In genomic region chr3:101163160-101163990, GRCm38 (mm10) we compare ENCODE assay signal across 10 mouse cellular contexts. TPM values are rescaled to one million over a fixed set of nuclear protein-coding genes. Genes with fewer than 3 reads are reported as not detected.
DNase-seq lines count a peak whose midpoint lies in the region; ATAC-seq lines count a peak whose summit lies in the region.
"Had no signal": no experiment of that assay in that cellular context is flagged by ENCODE, and none has a peak within 500 bp of the region (broad histone marks: within the 10 kb centered on the region; RNA-seq: fewer than 3 reads in every experiment).

No protein-coding gene starts in this region.

- no peaks in the 10 kb centered on the region for H3K36me3 ChIP-seq in embryonic facial prominence, embryonic 13.5 days
- no peaks in the 10 kb centered on the region for H3K36me3 ChIP-seq in stomach, embryonic 16.5 days (ENCODE audit: control insufficient read depth, insufficient read depth, low read length)
- H3K36me3 ChIP-seq: liver, embryonic 12.5 days had no signal

- H3K4me3 ChIP-seq in embryonic facial prominence, embryonic 13.5 days: no peak overlapping the region
- H3K4me3 ChIP-seq in stomach, embryonic 16.5 days (replicated peaks; ENCODE audit: low read length): no peak overlapping the region
- H3K4me3 ChIP-seq: liver, embryonic 12.5 days had no signal

- intact Hi-C loops in heart, postnatal 25 days (cut with DNase I): loop anchor here (2.0 to 5.0 kb wide), 2 partner anchors 51 to 131 kb away; partner anchors contain the start of gene Ptgfrn

- no peak for ATAC-seq in embryonic facial prominence, embryonic 13.5 days (ENCODE audit: insufficient number of reproducible peaks, insufficient read depth, low FRiP score, low TSS enrichment, low read depth)
- ATAC-seq in stomach, embryonic 16.5 days (ENCODE audit: insufficient read depth, low FRiP score): no peak
- ATAC-seq: liver, embryonic 12.5 days; Patski had no signal

- H3K9ac ChIP-seq in embryonic facial prominence, embryonic 13.5 days: no peak overlapping the region
- no peak overlapping the region for H3K9ac ChIP-seq in stomach, embryonic 16.5 days (ENCODE audit: low read length)
- H3K9ac ChIP-seq: liver, embryonic 12.5 days had no signal

- H3K27ac ChIP-seq in embryonic facial prominence, embryonic 13.5 days: peak overlapping the region; percentile 82; the same call in 1 of the 2 replicates
- H3K27ac ChIP-seq in stomach, embryonic 16.5 days (ENCODE audit: low read length): peak overlapping the region; percentile 7; the same call in 1 of the 2 replicates
- H3K27ac ChIP-seq: liver, embryonic 12.5 days had no signal

- no peaks in the 10 kb centered on the region for H3K27me3 ChIP-seq in embryonic facial prominence, embryonic 13.5 days
- no peaks in the 10 kb centered on the region for H3K27me3 ChIP-seq in stomach, embryonic 16.5 days (ENCODE audit: control insufficient read depth, insufficient read depth, low read length)
- H3K27me3 ChIP-seq: liver, embryonic 12.5 days; Patski had no signal

- no peaks in the 10 kb centered on the region for H3K9me3 ChIP-seq in embryonic facial prominence, embryonic 13.5 days
- H3K9me3 ChIP-seq in stomach, embryonic 16.5 days (replicated peaks; ENCODE audit: control insufficient read depth, low read length): no peaks in the 10 kb centered on the region
- H3K9me3 ChIP-seq: liver, embryonic 12.5 days had no signal

- WGBS in embryonic facial prominence, embryonic 13.5 days: 25% methylated on average over 16 of the region's 16 CpGs
- 23% methylated on average over 16 of the region's 16 CpGs for WGBS in stomach, embryonic 16.5 days

- peak; percentile 71 for DNase-seq in heart, adult 11 months
- DNase-seq in heart, postnatal 25 days (ENCODE audit: low spot score): no peak
- peak; percentile 12 for DNase-seq in right cerebral cortex, adult 18-20 months
- DNase-seq in right cerebral cortex, adult 2 months (ENCODE audit: low spot score in 2 of 2): no peak
- DNase-seq in kidney, postnatal 14 days: no peak
- DNase-seq in cerebellum, adult 8-10 months: no peak

- H3K4me2 ChIP-seq in embryonic facial prominence, embryonic 13.5 days: peak overlapping the region; percentile 46
- no peak overlapping the region for H3K4me2 ChIP-seq in stomach, embryonic 16.5 days (ENCODE audit: low read depth, low read length)
- H3K4me2 ChIP-seq: liver, embryonic 12.5 days had no signal

- peaks cover 52% of the 10 kb centered on the region for H3K4me1 ChIP-seq in embryonic facial prominence, embryonic 13.5 days
- peaks cover 23% of the 10 kb centered on the region for H3K4me1 ChIP-seq in stomach, embryonic 16.5 days (ENCODE audit: control insufficient read depth, insufficient read depth, low read length)
- H3K4me1 ChIP-seq: liver, embryonic 12.5 days had no signal

RNA-seq across cellular contexts. Expression of gene Ptgfrn, which starts 53.3 kb away (rescaled TPM):
- total RNA-seq in heart, postnatal 25 days (2021): 10 to 100 TPM; 31.0 to 34.9 TPM
- 8.7 and 9.4 TPM in 2 replicates for polyA plus RNA-seq in embryonic facial prominence, embryonic 13.5 days (2015; fragmentation: Nextera tagmentation; extraction: Ambion mirVana)
- polyA plus RNA-seq in stomach, embryonic 16.5 days (2015; fragmentation: Nextera tagmentation; extraction: Ambion mirVana): 4.6 and 4.9 TPM in 2 replicates

Comparison
In these comparisons a context has a peak if more than half of its experiments do, and no peak if none do; other contexts are left out.
1. DNase-seq: peak in heart, adult 11 months (single experiment) and right cerebral cortex, adult 18-20 months (single experiment); none in heart, postnatal 25 days (single experiment), right cerebral cortex, adult 2 months (0 of 2), kidney, postnatal 14 days (single experiment) and cerebellum, adult 8-10 months (single experiment).